Mouse (Mus musculus) G1E (cell line): ENCODE data around the gene Tln1.

Source experiments
- CTCF ChIP-seq: IDR thresholded peaks from 2 replicates; pipeline ENCODE4 v1.5.1; 2012; ENCODE audit warnings: low read depth, low read length, inconsistent platforms, mixed read lengths
- GATA1 ChIP-seq: IDR thresholded peaks from 2 replicates; pipeline ENCODE4 v1.6.1; 2012; ENCODE audit warnings: borderline replicate concordance, low read length, inconsistent platforms, mixed read lengths

DNA sequence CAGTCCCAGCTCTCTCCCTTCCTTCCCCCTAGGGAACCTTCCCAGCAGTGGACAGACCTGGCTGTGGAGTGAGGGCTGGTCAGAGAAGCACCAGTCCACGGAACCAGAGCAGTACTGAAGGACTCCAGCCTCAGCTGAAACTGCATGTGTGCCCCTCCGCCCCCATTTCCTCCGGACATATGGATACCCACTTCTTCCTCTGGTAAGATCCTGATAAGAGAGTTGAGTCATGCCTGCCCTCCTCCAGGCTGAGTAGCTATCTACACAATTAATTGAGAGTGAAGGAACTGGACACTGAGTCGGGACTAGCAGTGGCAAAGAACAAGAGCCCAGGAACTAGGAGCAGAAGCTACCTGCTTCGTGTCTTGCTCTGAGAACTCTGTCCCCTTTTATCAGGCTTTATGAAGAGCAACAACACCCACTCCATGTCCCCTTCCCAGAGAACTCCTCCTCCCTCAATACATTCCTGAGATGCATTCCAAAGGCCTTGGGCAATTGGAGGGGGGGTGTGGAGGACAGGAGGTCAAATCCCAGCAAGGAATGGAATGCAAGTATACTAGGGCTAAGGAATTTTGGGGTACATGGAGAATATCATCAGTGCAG lies 4.4 kb downstream of the Tln1 start:
- TF ChIP-seq CTCF (no peak), GATA1 (no peak)
